Mouse (Mus musculus) forebrain, embryonic 14.5 days (tissue): ENCODE results near the gene Emg1. TPM values are rescaled to one million over a fixed set of nuclear protein-coding genes. Genes with fewer than 3 reads are reported as not detected.

Experiments
- ATAC-seq: fragments of 200-750 bp; cut with Nextera tagmentation; 2 replicates; pipeline ENCODE4 v1.8.0; 2017; ENCODE audit warnings: mild to moderate bottlenecking, moderate library complexity
- DNase-seq: peaks from one replicate; pipeline ENCODE4 v3.0.0-alpha.2; 2015; ENCODE audit warnings: low spot score
- H3K27ac ChIP-seq: fragments of 300-500 bp; sonication (generic); 2 replicates; pipeline ENCODE4 v1.5.1; 2014; ENCODE audit warnings: low read depth, mild to moderate bottlenecking, control low read depth, low read length, moderate library complexity
- H3K27me3 ChIP-seq: fragments of 300-500 bp; sonication (generic); replicated peaks from 2 replicates; pipeline ENCODE4 v1.6.1; 2014; ENCODE audit warnings: low read length, control low read depth, mixed read lengths; ENCODE audit not compliant: control insufficient read depth, insufficient read depth
- H3K36me3 ChIP-seq: fragments of 300-500 bp; sonication (generic); 2 replicates; pipeline ENCODE4 v1.6.1; 2014; ENCODE audit warnings: low read length, control low read depth; ENCODE audit not compliant: control insufficient read depth, insufficient read depth
- H3K4me1 ChIP-seq: fragments of 300-500 bp; sonication (generic); 2 replicates; pipeline ENCODE4 v1.6.1; 2014; ENCODE audit warnings: antibody characterized with exemption, low read length, control low read depth; ENCODE audit not compliant: control insufficient read depth, insufficient read depth
- H3K4me2 ChIP-seq: fragments of 300-500 bp; sonication (generic); 2 replicates; pipeline ENCODE4 v1.6.1; 2014; ENCODE audit warnings: mild to moderate bottlenecking, control low read depth, low read length
- H3K4me3 ChIP-seq: fragments of 300-500 bp; sonication (generic); 2 replicates; pipeline ENCODE4 v1.5.1; 2014; ENCODE audit warnings: low read depth, low read length, control low read depth
- H3K9ac ChIP-seq: fragments of 300-500 bp; sonication (generic); 2 replicates; pipeline ENCODE4 v1.6.1; 2014; ENCODE audit warnings: mild to moderate bottlenecking, low read length, control low read depth, moderate library complexity
- H3K9me3 ChIP-seq: fragments of 300-500 bp; sonication (generic); replicated peaks from 2 replicates; pipeline ENCODE4 v1.6.1; 2016; ENCODE audit warnings: low read length, control low read depth, mixed read lengths; ENCODE audit not compliant: control insufficient read depth
- WGBS: fragments of 180-500 bp; shearing (Covaris S2); extraction: QIAGEN DNeasy Blood & Tissue Kit; methylation state at CpG from one replicate; pipeline ENCODE4 v1.1.7; 2014; 5-methylcytosine and 5-hydroxymethylcytosine counted together
- polyA plus RNA-seq: library from polyadenylated mRNA; unstranded; fragments of >200 nt; fragmentation: Nextera tagmentation; extraction: Ambion mirVana; gene quantifications from 2 replicates; pipeline ENCODE4 v1.2.1, GENCODE M21; 2014

Gene Emg1
- polyA plus RNA-seq, 1 experiment from 2014 or later = 186 TPM

GRCm38 (mm10) chr6:124755306-124755705 is 43.3 kb upstream of the Emg1 start:
- Histone ChIP-seq H3K27ac (peak overlapping the region; percentile 97), H3K4me2 (peak overlapping the region; percentile 65), H3K4me1 (peaks cover 39% of the 10 kb centered on the region), H3K36me3 (peaks cover 5% of the 10 kb centered on the region; the same call in 1 of the 2 replicates), H3K4me3 (peak overlapping the region; percentile 81), H3K9ac (peak overlapping the region; percentile 96), H3K27me3 (no peaks in the 10 kb centered on the region), H3K9me3 (no peaks in the 10 kb centered on the region)
- DNase-seq = no peak
- WGBS = 0% methylated on average over 3 of the region's 3 CpGs
- no peak for ATAC-seq

- H3K27ac ChIP-seq = no peak overlapping the region
- DNase-seq (no peak), ATAC-seq (no peak)
- H3K27me3 ChIP-seq = no peaks in the 10 kb centered on the region
- no peak overlapping the region for H3K9ac ChIP-seq
- H3K4me1 ChIP-seq = peaks cover 36% of the 10 kb centered on the region
- 95% methylated on average over 2 of the region's 2 CpGs for WGBS
- H3K4me2 ChIP-seq = peak overlapping the region; percentile 1; the same call in 1 of the 2 replicates
- peaks cover 17% of the 10 kb centered on the region for H3K36me3 ChIP-seq
- H3K9me3 ChIP-seq = no peaks in the 10 kb centered on the region
- no peak overlapping the region for H3K4me3 ChIP-seq
Measured at GRCm38 (mm10) chr6:124753861-124754260, 41.9 kb upstream of the Emg1 start.

GRCm38 (mm10) chr6:124750405-124750804 is 38.4 kb upstream of the Emg1 start:
- peaks cover 26% of the 10 kb centered on the region for H3K4me1 ChIP-seq
- ATAC-seq = no peak
- peaks cover 41% of the 10 kb centered on the region for H3K36me3 ChIP-seq
- H3K4me3 ChIP-seq = no peak overlapping the region
- H3K27ac ChIP-seq = no peak overlapping the region
- DNase-seq = no peak
- H3K9ac ChIP-seq = no peak overlapping the region
- H3K27me3 ChIP-seq = no peaks in the 10 kb centered on the region
- H3K9me3 ChIP-seq = no peaks in the 10 kb centered on the region
- no peak overlapping the region for H3K4me2 ChIP-seq
- WGBS = 87% methylated on average over 8 of the region's 8 CpGs

- Histone ChIP-seq H3K9me3 (no peaks in the 10 kb centered on the region), H3K4me3 (0 out of 2 replicates have a peak overlapping the region, but pooled peaks have one; percentile 47), H3K27me3 (no peaks in the 10 kb centered on the region), H3K4me2 (peak overlapping the region; percentile 96), H3K9ac (peak overlapping the region; percentile 86; the same call in 1 of the 2 replicates), H3K4me1 (peaks cover 13% of the 10 kb centered on the region; the same call in 1 of the 2 replicates), H3K27ac (no peak overlapping the region), H3K36me3 (peaks cover 67% of the 10 kb centered on the region)
- no peak for ATAC-seq
- no peak for DNase-seq
- 88% methylated on average over 7 of the region's 7 CpGs for WGBS
Measured at GRCm38 (mm10) chr6:124746654-124747632, 35.0 kb upstream of the Emg1 start.

GRCm38 (mm10) chr6:124746296-124746605 is 34.3 kb upstream of the Emg1 start:
- Histone ChIP-seq H3K4me2 (peak overlapping the region; percentile 96), H3K4me1 (peaks cover 16% of the 10 kb centered on the region; the same call in 1 of the 2 replicates), H3K9me3 (no peaks in the 10 kb centered on the region), H3K27ac (peak overlapping the region; percentile 89), H3K27me3 (no peaks in the 10 kb centered on the region), H3K4me3 (peak overlapping the region; percentile 47), H3K9ac (peak overlapping the region; percentile 86), H3K36me3 (peaks cover 67% of the 10 kb centered on the region)
- 21% methylated on average over 8 of the region's 8 CpGs for WGBS
- DNase-seq = no peak
- ATAC-seq = 0 out of 2 replicates have a peak, but pooled peaks have one; percentile 10

GRCm38 (mm10) chr6:124745490-124746295 is 33.7 kb upstream of the Emg1 start:
- Histone ChIP-seq H3K4me2 (peak overlapping the region; percentile 96), H3K4me1 (peaks cover 16% of the 10 kb centered on the region; the same call in 1 of the 2 replicates), H3K27ac (peak overlapping the region; percentile 89), H3K9me3 (no peaks in the 10 kb centered on the region), H3K36me3 (peaks cover 67% of the 10 kb centered on the region), H3K4me3 (peak overlapping the region; percentile 47), H3K9ac (peak overlapping the region; percentile 86), H3K27me3 (no peaks in the 10 kb centered on the region)
- ATAC-seq = peak; percentile 82
- peak; percentile 97 for DNase-seq
- 2% methylated on average over 81 of the region's 85 CpGs for WGBS

GRCm38 (mm10) chr6:124744755-124745321 is 32.9 kb upstream of the Emg1 start:
- peak overlapping the region; percentile 96 for H3K4me2 ChIP-seq
- DNase-seq = no peak
- H3K4me3 ChIP-seq = peak overlapping the region; percentile 47; the same call in 1 of the 2 replicates
- no peak for ATAC-seq
- H3K9ac ChIP-seq = peak overlapping the region; percentile 86
- peaks cover 19% of the 10 kb centered on the region for H3K4me1 ChIP-seq
- H3K9me3 ChIP-seq = no peaks in the 10 kb centered on the region
- H3K36me3 ChIP-seq = peaks cover 64% of the 10 kb centered on the region
- H3K27ac ChIP-seq = peak overlapping the region; percentile 89
- no peaks in the 10 kb centered on the region for H3K27me3 ChIP-seq
- 70% methylated on average over 26 of the region's 26 CpGs for WGBS

GRCm38 (mm10) chr6:124743647-124744046 is 31.7 kb upstream of the Emg1 start:
- Histone ChIP-seq H3K9ac (no peak overlapping the region), H3K4me3 (no peak overlapping the region), H3K4me1 (peaks cover 28% of the 10 kb centered on the region), H3K4me2 (no peak overlapping the region), H3K27me3 (no peaks in the 10 kb centered on the region), H3K9me3 (no peaks in the 10 kb centered on the region), H3K36me3 (peaks cover 60% of the 10 kb centered on the region), H3K27ac (no peak overlapping the region)
- ATAC-seq (no peak), DNase-seq (no peak)
- 92% methylated on average over 8 of the region's 8 CpGs for WGBS
